Mouse (Mus musculus) A20 (cell line): ENCODE measurements around the gene Hspa1a.
A peak's percentile ranks its signal among the peaks of the same experiment; 100 is the strongest.

Experiments used
- DNase-seq: peaks from one replicate; pipeline ENCODE4 v3.0.0-alpha.2; 2011; ENCODE audit warnings: low read depth, low spot score

The Hspa1a gene

DNA sequence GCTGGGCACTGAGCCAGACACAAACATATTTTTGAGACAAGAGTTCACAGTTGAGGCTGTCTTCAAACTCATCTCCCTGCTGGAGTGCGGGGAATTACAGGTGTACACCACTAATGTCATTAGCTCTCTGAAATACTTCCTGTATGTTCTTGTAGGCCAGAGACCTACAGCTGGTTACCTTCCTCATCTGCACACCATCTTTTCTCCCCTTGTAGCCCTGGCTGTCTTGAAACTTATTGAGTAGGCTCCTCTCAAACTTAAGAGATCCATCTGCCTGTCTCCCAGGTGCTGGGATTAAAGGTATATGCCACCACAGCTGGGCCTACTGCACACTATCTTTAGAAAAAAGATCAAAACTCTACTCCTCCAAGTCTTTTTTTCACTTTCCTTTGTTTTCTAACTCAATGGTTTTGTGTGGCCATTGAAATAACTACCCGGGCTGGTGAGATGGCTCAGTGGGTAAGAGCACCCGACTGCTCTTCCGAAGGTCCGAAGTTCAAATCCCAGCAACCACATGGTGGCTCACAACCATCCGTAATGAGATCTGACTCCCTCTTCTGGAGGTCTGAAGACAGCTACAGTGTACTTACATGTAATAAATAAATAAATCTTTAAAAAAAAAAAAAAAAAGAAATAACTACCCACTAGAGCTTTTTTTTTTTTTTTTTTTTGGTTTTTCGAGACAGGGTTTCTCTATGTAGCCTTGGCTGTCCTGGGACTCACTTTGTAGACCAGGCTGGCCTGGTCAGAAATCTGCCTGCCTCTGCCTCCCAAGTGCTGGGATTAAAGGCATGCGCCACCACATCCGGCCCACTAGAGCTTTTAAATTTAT lies 23.0 kb downstream of the Hspa1a start:
- DNase-seq, result peak; percentile 53

DNA sequence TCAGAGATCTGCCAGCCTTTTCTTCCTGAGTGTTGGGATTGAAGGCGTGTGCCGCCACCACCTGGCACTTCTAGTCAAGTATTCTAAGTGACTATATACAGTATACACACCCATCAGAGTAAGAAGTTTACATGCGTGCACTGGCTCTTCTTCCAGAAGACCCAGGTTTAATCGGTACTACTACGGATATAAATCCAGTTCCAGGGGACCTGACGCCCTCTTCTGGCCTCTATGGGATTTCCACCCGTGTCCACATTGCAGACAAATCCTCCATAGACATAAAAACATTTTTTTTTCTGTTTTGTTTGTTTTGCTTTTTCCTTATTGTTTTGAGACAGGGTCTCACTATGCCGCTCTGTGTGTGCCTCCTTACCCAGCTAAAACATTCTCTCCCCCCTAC lies 24.4 kb downstream of the Hspa1a start:
- DNase-seq, result peak; percentile 47

DNA sequence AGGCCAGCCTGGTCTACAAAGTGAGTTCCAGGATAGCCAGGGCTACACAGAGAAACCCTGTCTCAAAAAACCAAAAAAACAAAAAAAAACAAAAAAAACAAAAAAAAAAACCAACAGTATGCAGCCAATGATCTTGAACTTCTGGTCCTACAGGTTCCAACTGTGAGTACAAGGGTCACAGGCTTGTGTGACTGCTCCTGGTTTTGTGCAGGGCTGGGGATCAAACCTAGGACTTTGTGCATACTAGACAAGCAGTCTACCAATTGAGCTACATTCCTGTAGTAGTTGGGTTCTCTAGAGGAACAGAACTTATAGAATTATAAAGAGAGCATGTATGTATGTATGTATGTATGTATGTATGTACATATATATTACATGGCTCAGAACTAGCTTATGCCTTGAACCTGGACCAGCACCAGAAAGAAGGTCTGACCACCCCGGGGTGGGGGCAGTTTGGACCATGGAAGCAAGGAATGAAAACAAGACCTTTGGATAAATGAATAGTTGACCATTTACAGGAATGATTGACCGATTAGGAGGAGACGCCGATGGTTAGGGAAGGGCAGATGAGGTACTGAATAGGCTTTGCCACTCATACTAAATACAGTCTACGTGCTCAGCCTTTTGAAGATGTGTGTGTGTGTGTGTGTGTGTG lies 25.3 kb downstream of the Hspa1a start:
- DNase-seq, result no peak

DNA sequence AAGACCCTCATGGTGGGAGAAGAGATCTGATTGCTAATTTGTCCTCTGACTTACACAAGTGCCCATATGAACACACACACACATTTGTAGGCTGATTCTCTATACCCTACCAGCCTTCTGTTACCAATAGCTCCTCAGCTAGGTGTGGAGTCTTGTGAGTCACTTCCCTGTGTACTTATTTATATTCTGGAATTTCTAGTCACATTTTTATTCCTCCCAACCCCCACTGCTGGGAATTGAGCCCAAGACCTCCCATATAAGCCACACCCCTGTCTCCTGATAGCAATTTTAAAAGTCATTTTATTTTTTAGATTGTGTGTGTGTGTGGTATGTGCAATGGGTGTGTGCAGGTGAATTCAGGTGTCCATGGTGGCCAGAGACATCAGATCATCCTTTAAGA lies 27.6 kb downstream of the Hspa1a start:
- DNase-seq, result no peak

DNA sequence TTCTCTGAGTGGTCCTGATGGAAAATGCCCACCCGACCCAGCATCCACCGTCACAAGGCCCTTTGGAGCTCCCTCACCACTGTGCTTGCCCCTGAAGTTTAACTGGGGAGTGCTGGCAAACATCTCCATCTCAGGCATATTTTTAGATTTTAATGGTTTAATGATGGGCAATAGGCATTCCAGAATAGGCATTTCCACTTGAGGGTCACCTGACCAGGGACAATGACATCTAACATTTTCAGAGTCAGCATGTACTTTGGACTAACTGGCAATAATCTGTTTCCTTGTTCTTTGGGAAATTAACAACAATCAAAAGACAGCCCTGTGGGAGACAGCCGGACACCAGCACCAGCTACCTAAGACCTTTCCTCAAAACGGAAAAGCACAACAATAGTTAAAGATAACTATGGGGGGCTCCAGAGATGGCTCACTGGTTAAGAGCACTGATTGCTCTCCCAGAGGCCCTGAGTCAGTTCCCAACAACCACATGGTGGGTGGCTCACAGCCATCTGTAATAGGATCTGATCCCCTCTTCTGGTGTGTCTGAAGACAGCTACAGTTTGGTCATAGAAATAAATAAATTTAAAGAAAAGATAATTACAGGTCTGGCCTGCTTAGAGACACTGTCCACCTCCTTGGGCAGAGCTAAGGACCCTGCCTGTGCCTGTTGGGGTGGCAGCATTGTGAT lies 28.7 kb downstream of the Hspa1a start:
- no peak for DNase-seq

DNA sequence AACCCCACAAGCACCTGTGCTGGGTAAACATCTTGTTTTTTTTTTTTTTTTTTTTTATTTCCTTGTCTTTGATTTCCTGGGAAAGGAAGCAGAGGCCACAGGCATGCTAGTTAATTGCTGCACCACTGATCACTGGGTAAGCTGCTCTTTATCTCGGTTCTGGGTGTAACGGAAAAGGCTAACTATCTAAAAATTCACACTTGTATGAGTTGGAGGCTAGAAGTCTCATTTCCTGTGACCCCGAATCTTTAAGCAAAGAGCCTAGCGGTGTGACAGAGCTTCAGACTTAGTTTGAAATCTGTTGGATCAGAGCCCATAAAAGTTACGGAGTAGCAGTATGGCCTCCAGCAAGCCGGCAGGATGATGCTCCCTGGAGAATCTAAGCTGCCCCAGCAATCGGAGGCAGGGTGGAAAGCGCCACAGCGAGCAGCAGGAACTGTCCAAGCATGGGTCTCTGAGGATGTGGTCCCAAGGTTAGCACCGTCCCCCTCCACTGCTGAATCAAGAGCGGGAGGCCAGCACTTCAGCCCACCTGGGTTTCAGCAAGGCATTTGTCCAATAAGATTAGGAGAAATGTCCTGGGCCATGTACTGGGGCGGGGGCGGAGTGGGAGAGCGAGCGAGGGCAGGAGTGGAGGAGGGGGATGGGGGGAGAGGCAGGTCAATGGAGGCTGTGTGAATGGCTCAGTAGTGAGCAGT lies 30.5 kb downstream of the Hspa1a start:
- no peak for DNase-seq

DNA sequence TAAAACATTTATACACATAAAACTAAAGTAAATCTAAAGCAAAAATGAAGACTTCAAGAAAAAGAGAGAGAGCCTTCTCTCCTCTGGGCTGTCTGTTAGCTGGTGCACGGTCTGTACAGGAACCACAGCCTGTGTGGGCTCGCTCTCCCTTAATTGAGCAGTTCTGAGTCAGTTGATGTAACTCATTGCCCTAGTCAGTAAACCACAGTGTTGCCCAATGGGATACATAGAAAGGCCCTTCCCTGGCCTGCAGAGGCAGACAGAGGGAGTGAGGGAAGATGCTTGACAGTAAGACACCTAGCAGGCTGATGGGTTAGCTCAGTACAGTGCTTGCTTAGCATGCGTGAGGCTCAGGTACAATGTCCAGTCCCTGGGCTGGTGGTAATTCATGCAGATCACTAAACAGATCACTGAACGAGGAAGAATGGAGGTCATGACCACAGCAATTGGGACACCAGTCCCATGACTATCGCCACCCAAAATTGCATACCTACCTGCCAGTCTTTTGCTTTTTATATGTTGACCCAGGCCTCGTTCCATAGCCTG lies 33.9 kb downstream of the Hspa1a start:
- DNase-seq, result no peak

DNA sequence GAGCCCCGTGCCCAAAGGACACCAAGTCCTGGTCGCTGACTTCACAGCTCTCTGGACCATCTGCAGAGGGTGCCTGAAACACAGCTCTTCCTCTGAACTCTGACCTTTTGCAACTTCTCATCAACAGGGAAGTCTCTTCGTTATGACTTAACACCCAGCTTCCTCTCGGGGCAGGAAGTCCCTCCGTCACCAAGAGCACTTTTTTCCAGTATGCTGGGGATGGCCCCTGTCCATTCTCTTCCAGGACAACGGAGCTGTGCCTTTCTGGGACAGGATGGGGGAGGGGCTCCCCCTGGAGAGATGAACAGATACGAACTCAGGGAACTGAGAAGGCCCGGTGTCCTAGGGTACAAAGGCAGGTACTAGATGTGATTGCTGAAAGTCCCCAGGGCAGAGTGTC lies 37.1 kb downstream of the Hspa1a start:
- no peak for DNase-seq

DNA sequence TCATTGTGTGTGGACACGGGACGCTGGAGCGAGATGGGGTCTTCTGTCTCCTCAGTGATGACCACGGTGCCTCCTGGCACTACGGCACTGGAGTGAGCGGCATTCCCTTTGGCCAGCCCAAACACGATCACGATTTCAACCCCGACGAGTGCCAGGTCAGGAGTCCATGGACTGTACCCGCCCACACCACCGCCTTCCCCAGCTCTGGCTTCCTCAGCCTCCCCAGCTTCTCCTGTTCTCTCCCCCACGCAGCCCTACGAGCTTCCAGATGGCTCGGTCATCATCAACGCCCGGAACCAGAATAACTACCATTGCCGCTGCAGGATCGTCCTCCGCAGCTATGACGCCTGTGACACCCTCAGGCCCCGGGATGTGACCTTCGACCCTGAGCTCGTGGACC lies 37.9 kb downstream of the Hspa1a start:
- DNase-seq, result no peak

DNA sequence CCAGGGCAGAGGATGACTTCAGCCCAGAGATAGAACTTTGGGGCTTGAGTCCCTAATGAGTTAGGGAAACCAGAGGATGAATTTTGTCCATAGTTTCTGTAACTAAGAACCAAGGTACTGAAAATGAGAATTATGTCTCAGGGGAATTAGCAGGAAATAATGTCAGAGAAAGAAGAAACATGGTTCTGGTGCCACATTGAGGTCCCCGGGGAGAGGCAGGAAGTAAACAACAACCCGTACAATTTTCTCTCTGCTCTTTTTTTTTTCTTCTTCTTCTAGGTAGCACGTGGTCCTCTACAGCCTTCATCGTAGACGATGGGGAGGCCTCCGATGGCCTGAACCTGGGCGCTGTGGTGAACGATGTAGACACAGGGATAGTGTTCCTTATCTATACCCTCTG lies 39.7 kb downstream of the Hspa1a start:
- DNase-seq, result peak; percentile 57

DNA sequence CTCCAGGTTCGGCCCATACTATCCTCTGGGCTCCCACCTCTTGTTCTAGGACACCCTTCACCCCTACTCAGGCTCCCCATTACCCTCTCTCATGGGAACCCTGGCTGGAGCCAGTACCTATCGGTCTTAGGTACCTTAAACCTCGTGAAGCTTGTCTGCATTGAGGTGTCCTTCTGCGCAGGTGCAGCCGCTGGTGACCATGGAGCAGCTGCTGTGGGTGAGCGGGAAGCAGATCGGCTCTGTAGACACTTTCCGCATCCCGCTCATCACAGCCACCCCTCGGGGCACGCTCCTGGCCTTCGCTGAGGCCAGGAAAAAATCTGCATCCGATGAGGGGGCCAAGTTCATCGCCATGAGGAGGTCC lies 40.2 kb downstream of the Hspa1a start:
- DNase-seq, result peak; percentile 78

DNA sequence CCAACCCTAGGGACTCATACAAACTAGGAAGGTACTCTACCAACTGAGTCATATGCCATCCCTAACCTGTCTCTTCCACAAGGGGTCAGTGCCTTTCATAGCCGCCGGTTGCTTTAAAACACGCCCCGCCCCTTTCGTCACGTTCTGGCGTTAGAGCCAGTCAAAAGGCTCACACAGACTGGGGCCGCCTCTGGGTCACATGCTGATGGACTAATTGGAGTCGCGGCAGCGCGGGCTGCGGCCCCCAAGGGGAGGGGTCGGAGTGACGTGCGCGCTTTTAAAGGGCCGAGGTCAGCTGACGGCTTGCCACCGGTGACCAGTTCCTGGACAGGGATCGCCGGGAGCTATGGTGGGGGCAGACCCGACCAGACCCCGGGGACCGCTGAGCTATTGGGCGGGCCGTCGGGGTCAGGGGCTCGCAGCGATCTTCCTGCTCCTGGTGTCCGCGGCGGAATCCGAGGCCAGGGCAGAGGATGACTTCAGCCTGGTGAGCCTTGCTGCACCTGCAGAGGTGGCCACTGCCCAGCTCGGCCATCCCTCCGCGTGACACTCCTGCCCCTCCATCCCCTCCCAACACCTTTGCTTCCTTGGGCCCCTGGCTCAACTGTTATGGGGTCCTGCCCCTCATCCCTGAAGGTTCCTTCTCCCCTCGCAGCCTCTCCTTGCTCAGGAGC lies 40.8 kb downstream of the Hspa1a start, which contains the start of gene Neu1:
Neu1 (plus strand) TSS at position 193 of the 674 bp plus-strand sequence.
- peak; percentile 99 for DNase-seq

DNA sequence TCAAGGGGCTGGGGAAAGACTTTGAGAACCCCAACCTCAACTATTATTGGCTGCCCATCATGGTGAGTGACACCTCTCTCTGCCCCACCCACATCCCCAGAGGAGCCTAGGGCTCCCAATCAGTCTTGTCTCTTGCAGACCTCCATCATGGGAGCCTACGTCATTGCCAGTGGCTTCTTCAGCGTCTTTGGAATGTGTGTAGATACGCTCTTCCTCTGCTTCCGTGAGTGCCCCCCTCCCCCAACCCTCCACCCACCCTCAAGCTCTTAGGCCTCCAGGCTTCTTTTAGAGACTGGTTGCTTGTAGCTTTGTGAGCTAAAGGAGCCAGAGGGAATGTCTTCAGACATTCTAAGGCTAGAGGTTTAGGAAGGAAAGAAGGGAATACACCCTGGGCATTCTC lies 43.1 kb downstream of the Hspa1a start:
- no peak for DNase-seq

DNA sequence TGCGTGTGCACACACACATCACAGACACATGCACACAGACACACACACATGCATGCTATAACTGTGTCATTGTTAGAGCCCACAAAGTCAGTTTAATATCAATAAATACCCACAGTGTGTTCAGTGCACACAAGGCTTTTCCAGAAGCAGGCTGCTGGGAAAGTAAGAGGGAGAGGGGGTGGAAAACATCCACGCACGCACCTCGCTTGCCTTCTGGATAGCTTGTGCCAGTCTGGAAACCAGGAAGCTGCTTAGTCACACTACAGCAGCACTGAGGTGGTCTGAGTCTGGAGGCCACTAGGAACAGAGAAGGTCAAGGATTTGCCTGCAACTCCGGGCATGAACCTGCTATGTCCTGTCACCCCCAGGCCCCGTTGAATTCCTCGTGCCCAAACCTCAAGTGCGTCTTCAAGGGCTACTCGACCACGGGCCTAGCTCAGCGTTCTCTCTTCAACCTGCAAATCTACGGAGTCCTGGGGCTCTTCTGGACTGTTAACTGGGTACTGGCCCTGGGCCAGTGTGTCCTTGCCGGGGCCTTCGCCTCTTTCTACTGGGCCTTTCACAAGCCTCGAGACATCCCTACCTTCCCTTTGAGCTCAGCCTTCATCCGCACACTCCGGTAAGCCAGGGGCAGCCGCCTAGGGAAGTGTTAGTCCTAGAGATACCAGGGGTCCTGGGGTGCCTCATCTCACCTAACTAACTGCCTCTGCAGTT lies 44.5 kb downstream of the Hspa1a start:
- DNase-seq, result no peak

DNA sequence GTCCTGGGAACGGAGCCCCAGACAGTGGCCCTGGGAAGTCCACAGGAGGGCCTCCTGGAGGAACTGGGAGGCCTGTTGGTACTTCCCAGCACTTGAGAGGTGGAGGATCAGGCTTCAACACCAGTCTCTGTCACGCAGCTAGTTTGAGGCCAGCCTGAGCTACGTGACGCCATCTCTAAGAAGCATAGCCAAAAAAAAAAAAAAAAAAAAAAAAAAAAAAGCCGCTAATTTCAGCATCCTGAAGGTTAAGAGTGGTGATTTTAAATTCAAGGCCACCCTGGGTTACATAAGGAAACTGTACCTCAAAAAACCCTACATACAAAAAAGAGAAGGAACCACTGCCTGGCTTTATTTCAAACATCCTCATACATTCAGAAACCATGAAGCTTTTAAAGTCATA lies 47.7 kb downstream of the Hspa1a start:
- DNase-seq, result no peak

DNA sequence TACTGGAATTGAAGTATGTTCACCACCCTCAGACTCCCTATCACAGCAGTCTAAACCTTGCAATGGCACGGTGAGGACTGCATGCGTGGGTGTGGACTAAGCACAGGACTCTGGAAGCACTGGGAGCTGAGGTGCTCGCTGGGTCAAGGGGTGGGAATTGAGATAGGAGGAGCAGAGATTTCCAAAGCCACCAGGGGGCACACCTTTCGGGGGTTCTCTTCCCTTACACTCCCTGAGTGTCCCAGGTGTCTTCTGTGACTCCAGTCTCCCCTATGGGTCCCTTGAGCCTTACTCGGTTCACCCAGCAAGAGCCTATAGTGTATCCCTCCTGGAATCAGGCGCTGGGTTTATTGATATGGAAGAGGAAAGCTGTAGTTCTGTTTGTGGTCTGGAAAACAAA lies 49.0 kb downstream of the Hspa1a start:
- DNase-seq, result peak; percentile 39
